In genomic region chr3:107583893-107584292, GRCm38 (mm10) we compare ENCODE assay signal across 25 mouse cellular contexts. TPM values are rescaled to one million over a fixed set of nuclear protein-coding genes. Genes with fewer than 3 reads are reported as not detected.
A peak's percentile ranks its signal among the peaks of the same experiment; 100 is the strongest.
DNase-seq lines count a peak whose midpoint lies in the region; ATAC-seq lines count a peak whose summit lies in the region.
"Had no signal": no experiment of that assay in that cellular context is flagged by ENCODE, and none has a peak within 500 bp of the region (broad histone marks: within the 10 kb centered on the region; RNA-seq: fewer than 3 reads in every experiment).

No protein-coding gene starts in this region.

- no peaks in the 10 kb centered on the region for H3K9me3 ChIP-seq in hindbrain, embryonic 11.5 days (ENCODE audit: control insufficient read depth, low read length)
- no peaks in the 10 kb centered on the region for H3K9me3 ChIP-seq in hindbrain, embryonic 14.5 days (ENCODE audit: control insufficient read depth, low read length)
- H3K9me3 ChIP-seq in embryonic facial prominence, embryonic 12.5 days, result no peaks in the 10 kb centered on the region
- no peaks in the 10 kb centered on the region for H3K9me3 ChIP-seq in limb, embryonic 10.5 days (replicated peaks)
- H3K9me3 ChIP-seq: forebrain, embryonic 15.5 days; heart, embryonic 10.5 days; hindbrain, embryonic 13.5 days; intestine, embryonic 15.5 days had no signal

- peaks cover 4% of the 10 kb centered on the region for H3K4me1 ChIP-seq in hindbrain, embryonic 11.5 days (replicated peaks; ENCODE audit: control insufficient read depth, insufficient read depth, low read length)
- H3K4me1 ChIP-seq in hindbrain, embryonic 14.5 days (replicated peaks; ENCODE audit: control insufficient read depth, insufficient read depth, low read length), result peaks cover 7% of the 10 kb centered on the region; the same call in 1 of the 2 replicates
- peaks cover 31% of the 10 kb centered on the region; the same call in 1 of the 2 replicates for H3K4me1 ChIP-seq in embryonic facial prominence, embryonic 12.5 days
- H3K4me1 ChIP-seq in limb, embryonic 10.5 days, result peaks cover 62% of the 10 kb centered on the region

- no peak overlapping the region for H3K4me3 ChIP-seq in hindbrain, embryonic 11.5 days (ENCODE audit: low read depth, low read length)
- H3K4me3 ChIP-seq in hindbrain, embryonic 14.5 days (replicated peaks; ENCODE audit: low read length), result no peak overlapping the region
- H3K4me3 ChIP-seq in embryonic facial prominence, embryonic 12.5 days, result no peak overlapping the region; the same call in 1 of the 2 replicates
- H3K4me3 ChIP-seq in limb, embryonic 10.5 days, result peak overlapping the region; percentile 61; the same call in 1 of the 2 replicates
- H3K4me3 ChIP-seq: intestine, embryonic 15.5 days had no signal

- WGBS in hindbrain, embryonic 11.5 days, result 3% methylated on average over 1 of the region's 1 CpGs
- WGBS in hindbrain, embryonic 14.5 days, result 6% methylated on average over 1 of the region's 1 CpGs
- WGBS in embryonic facial prominence, embryonic 12.5 days, result 4% methylated on average over 1 of the region's 1 CpGs
- 21% methylated on average over 1 of the region's 1 CpGs for WGBS in limb, embryonic 10.5 days

- DNase-seq in embryo, embryonic 9.5 days (ENCODE audit: extremely low spot score), result peak; percentile 27
- no peak for DNase-seq in embryo, embryonic 11 days
- peak; percentile 38 for DNase-seq in hindbrain, embryonic 11.5 days (ENCODE audit: low spot score)
- no peak for DNase-seq in hindbrain, embryonic 14.5 days (ENCODE audit: low spot score)
- no peak for DNase-seq in limb, embryonic 10.5 days (ENCODE audit: low spot score)
- no peak for DNase-seq in thymus, adult 18-20 months
- DNase-seq in kidney, postnatal 14 days, result no peak
- DNase-seq: adrenal gland, postnatal 10 days; cerebellum, adult 11 months; cerebellum, adult 8-10 months; cerebellum, postnatal 14 days; gastrocnemius, postnatal 36 days; heart, adult 18-20 months; heart, postnatal 10 days; heart, postnatal 4 days; kidney, adult 18-20 months had no signal

- no peak overlapping the region for H3K9ac ChIP-seq in hindbrain, embryonic 11.5 days (ENCODE audit: low read depth, low read length)
- H3K9ac ChIP-seq in hindbrain, embryonic 14.5 days, result no peak overlapping the region
- no peak overlapping the region for H3K9ac ChIP-seq in embryonic facial prominence, embryonic 12.5 days
- H3K9ac ChIP-seq: forebrain, embryonic 15.5 days; hindbrain, embryonic 13.5 days; intestine, embryonic 15.5 days had no signal

- H3K27me3 ChIP-seq in hindbrain, embryonic 11.5 days (ENCODE audit: control insufficient read depth, insufficient read depth, low read length), result peaks cover 67% of the 10 kb centered on the region
- H3K27me3 ChIP-seq in hindbrain, embryonic 14.5 days (ENCODE audit: control insufficient read depth, insufficient read depth, low read length), result peaks cover 90% of the 10 kb centered on the region
- peaks cover 82% of the 10 kb centered on the region for H3K27me3 ChIP-seq in embryonic facial prominence, embryonic 12.5 days
- peaks cover 92% of the 10 kb centered on the region for H3K27me3 ChIP-seq in limb, embryonic 10.5 days (ENCODE audit: low read depth, poor library complexity, severe bottlenecking)

- no peak for ATAC-seq in hindbrain, embryonic 11.5 days (ENCODE audit: low FRiP score)
- no peak for ATAC-seq in hindbrain, embryonic 14.5 days (ENCODE audit: low FRiP score)
- no peak for ATAC-seq in embryonic facial prominence, embryonic 12.5 days (ENCODE audit: insufficient number of reproducible peaks, insufficient read depth, low FRiP score, low TSS enrichment)
- ATAC-seq: forebrain, embryonic 15.5 days; intestine, embryonic 15.5 days had no signal

- H3K27ac ChIP-seq in hindbrain, embryonic 11.5 days (ENCODE audit: low read depth, low read length), result no peak overlapping the region
- no peak overlapping the region for H3K27ac ChIP-seq in hindbrain, embryonic 14.5 days
- H3K27ac ChIP-seq in embryonic facial prominence, embryonic 12.5 days, result peak overlapping the region; percentile 80; the same call in 1 of the 2 replicates
- H3K27ac ChIP-seq in limb, embryonic 10.5 days, result peak overlapping the region; percentile 89
- H3K27ac ChIP-seq: forebrain, embryonic 15.5 days; heart, embryonic 10.5 days; hindbrain, embryonic 13.5 days; intestine, embryonic 15.5 days had no signal

- no peak overlapping the region for H3K4me2 ChIP-seq in hindbrain, embryonic 11.5 days (replicated peaks; ENCODE audit: low read depth, low read length)
- H3K4me2 ChIP-seq in hindbrain, embryonic 14.5 days (replicated peaks), result no peak overlapping the region
- H3K4me2 ChIP-seq in embryonic facial prominence, embryonic 12.5 days (replicated peaks), result peak overlapping the region; percentile 76
- H3K4me2 ChIP-seq: forebrain, embryonic 15.5 days; hindbrain, embryonic 13.5 days had no signal

- no peaks in the 10 kb centered on the region for H3K36me3 ChIP-seq in hindbrain, embryonic 11.5 days (ENCODE audit: control insufficient read depth, insufficient read depth, low read length)
- H3K36me3 ChIP-seq in hindbrain, embryonic 14.5 days (replicated peaks; ENCODE audit: control insufficient read depth, insufficient read depth), result no peaks in the 10 kb centered on the region
- no peaks in the 10 kb centered on the region for H3K36me3 ChIP-seq in embryonic facial prominence, embryonic 12.5 days
- no peaks in the 10 kb centered on the region for H3K36me3 ChIP-seq in limb, embryonic 10.5 days
- H3K36me3 ChIP-seq: forebrain, embryonic 15.5 days; heart, embryonic 10.5 days; hindbrain, embryonic 13.5 days; intestine, embryonic 15.5 days had no signal

RNA-seq across cellular contexts. Expression of gene Alx3, which starts 10.9 kb away (rescaled TPM):
- 0.73 and 1.5 TPM in 2 replicates for polyA plus RNA-seq in hindbrain, embryonic 11.5 days (2014; fragmentation: Nextera tagmentation; extraction: Ambion mirVana)
- polyA plus RNA-seq in hindbrain, embryonic 14.5 days (2014; fragmentation: Nextera tagmentation; extraction: Ambion mirVana), result 0.12 TPM in 1 of 2 replicates, not detected in the other
- polyA plus RNA-seq in embryonic facial prominence, embryonic 12.5 days (2016; fragmentation: Nextera tagmentation; extraction: Ambion mirVana), result 28.7 and 40.5 TPM in 2 replicates
- 31.1 and 37.4 TPM in 2 replicates for polyA plus RNA-seq in limb, embryonic 10.5 days (2016; fragmentation: Nextera tagmentation; extraction: Ambion mirVana)
- polyA plus RNA-seq: C2C12; heart, embryonic 14.5 days had no signal

RNA-seq across cellular contexts. Expression of gene Ubl4b, which starts 29.0 kb away (rescaled TPM):
- polyA plus RNA-seq in hindbrain, embryonic 11.5 days (2014; fragmentation: Nextera tagmentation; extraction: Ambion mirVana), result not detected in 2 replicates
- polyA plus RNA-seq in hindbrain, embryonic 14.5 days (2014; fragmentation: Nextera tagmentation; extraction: Ambion mirVana), result not detected in 2 replicates
- 0.46 and 0.48 TPM in 2 replicates for polyA plus RNA-seq in embryonic facial prominence, embryonic 12.5 days (2016; fragmentation: Nextera tagmentation; extraction: Ambion mirVana)
- 0.76 and 0.98 TPM in 2 replicates for polyA plus RNA-seq in limb, embryonic 10.5 days (2016; fragmentation: Nextera tagmentation; extraction: Ambion mirVana)
- polyA plus RNA-seq: brain, embryonic 14.5 days; C2C12; forebrain, embryonic 15.5 days; heart, embryonic 14.5 days; hindbrain, embryonic 13.5 days; intestine, embryonic 15.5 days had no signal

RNA-seq across cellular contexts. Expression of gene Gm10961, which starts 47.2 kb away (rescaled TPM):
- polyA plus RNA-seq in hindbrain, embryonic 11.5 days (2014; fragmentation: Nextera tagmentation; extraction: Ambion mirVana), result not detected in 2 replicates
- polyA plus RNA-seq in hindbrain, embryonic 14.5 days (2014; fragmentation: Nextera tagmentation; extraction: Ambion mirVana), result not detected in 2 replicates
- not detected in 2 replicates for polyA plus RNA-seq in embryonic facial prominence, embryonic 12.5 days (2016; fragmentation: Nextera tagmentation; extraction: Ambion mirVana)
- polyA plus RNA-seq in limb, embryonic 10.5 days (2016; fragmentation: Nextera tagmentation; extraction: Ambion mirVana), result not detected in 2 replicates
- polyA plus RNA-seq: brain, embryonic 14.5 days; C2C12; forebrain, embryonic 15.5 days; frontal cortex, adult 2 months; heart, embryonic 10.5 days; heart, embryonic 14.5 days; hindbrain, embryonic 13.5 days; intestine, embryonic 15.5 days had no signal

RNA-seq across cellular contexts. Expression of gene Strip1, which starts 47.6 kb away (rescaled TPM):
- polyA plus RNA-seq in hindbrain, embryonic 11.5 days (2014; fragmentation: Nextera tagmentation; extraction: Ambion mirVana), result 85.1 and 100 TPM in 2 replicates
- polyA plus RNA-seq in hindbrain, embryonic 14.5 days (2014; fragmentation: Nextera tagmentation; extraction: Ambion mirVana), result 158 and 170 TPM in 2 replicates
- polyA plus RNA-seq in embryonic facial prominence, embryonic 12.5 days (2016; fragmentation: Nextera tagmentation; extraction: Ambion mirVana), result 82.4 and 83.1 TPM in 2 replicates
- polyA plus RNA-seq in limb, embryonic 10.5 days (2016; fragmentation: Nextera tagmentation; extraction: Ambion mirVana), result 66.4 and 78.1 TPM in 2 replicates

Comparison
In these comparisons a context has a peak if more than half of its experiments do, and no peak if none do; other contexts are left out.
1. DNase-seq: peak in embryo, embryonic 9.5 days (single experiment) and hindbrain, embryonic 11.5 days (single experiment); none in embryo, embryonic 11 days (single experiment), hindbrain, embryonic 14.5 days (single experiment), limb, embryonic 10.5 days (single experiment), thymus, adult 18-20 months (0 of 2) and kidney, postnatal 14 days (single experiment).
2. H3K27ac ChIP-seq: peak in embryonic facial prominence, embryonic 12.5 days (single experiment) and limb, embryonic 10.5 days (single experiment); none in hindbrain, embryonic 11.5 days (single experiment) and hindbrain, embryonic 14.5 days (single experiment).
3. RNA of gene Alx3, which starts 10.9 kb away (polyA plus RNA-seq): 28.7 to 40.5 TPM in embryonic facial prominence, embryonic 12.5 days and 31.1 to 37.4 TPM in limb, embryonic 10.5 days; 0.73 to 1.5 TPM in hindbrain, embryonic 11.5 days and 0.12 TPM in hindbrain, embryonic 14.5 days; every median in the first group is over 10 times any median in the second.